ENCODE assay signal across 8 mouse cellular contexts in genomic region chr11:79805981-79806415, GRCm38 (mm10).
A peak's percentile ranks its signal among the peaks of the same experiment; 100 is the strongest.
DNase-seq lines count a peak whose midpoint lies in the region; ATAC-seq lines count a peak whose summit lies in the region.

No protein-coding gene starts in this region.

- H3K4me3 ChIP-seq in embryonic facial prominence, embryonic 14.5 days (ENCODE audit: low read depth, low read length): no peak overlapping the region
- no peak overlapping the region for H3K4me3 ChIP-seq in lung, embryonic 16.5 days (ENCODE audit: low read length)

- DNase-seq in adrenal gland, postnatal 10 days: peak; percentile 32
- no peak for DNase-seq in adrenal gland, adult 18-20 months (ENCODE audit: low spot score in 2 of 2)
- DNase-seq in embryonic facial prominence, embryonic 14.5 days (ENCODE audit: low spot score): peak; percentile 96
- peak; percentile 42 for DNase-seq in heart, postnatal 4 days
- no peak for DNase-seq in right cerebral cortex, adult 18-20 months
- DNase-seq in left cerebral cortex, postnatal 25 days (ENCODE audit: low spot score in 2 of 2): no peak

- no peaks in the 10 kb centered on the region for H3K27me3 ChIP-seq in embryonic facial prominence, embryonic 14.5 days (replicated peaks; ENCODE audit: control insufficient read depth, insufficient read depth, low read length)
- no peaks in the 10 kb centered on the region for H3K27me3 ChIP-seq in lung, embryonic 16.5 days (ENCODE audit: control insufficient read depth, insufficient read depth, low read depth, low read length)

- H3K9me3 ChIP-seq in embryonic facial prominence, embryonic 14.5 days (ENCODE audit: control insufficient read depth, low read length): no peaks in the 10 kb centered on the region
- peaks cover 5% of the 10 kb centered on the region for H3K9me3 ChIP-seq in lung, embryonic 16.5 days (ENCODE audit: control insufficient read depth, low read length)

- peak overlapping the region; percentile 86 for H3K27ac ChIP-seq in embryonic facial prominence, embryonic 14.5 days (replicated peaks; ENCODE audit: low read depth, low read length)
- peak overlapping the region; percentile 73 for H3K27ac ChIP-seq in lung, embryonic 16.5 days (ENCODE audit: low read length)

- H3K36me3 ChIP-seq in embryonic facial prominence, embryonic 14.5 days (ENCODE audit: control insufficient read depth, insufficient read depth, low read length): no peaks in the 10 kb centered on the region
- no peaks in the 10 kb centered on the region for H3K36me3 ChIP-seq in lung, embryonic 16.5 days (ENCODE audit: control insufficient read depth, insufficient read depth, low read length)

- H3K9ac ChIP-seq in embryonic facial prominence, embryonic 14.5 days (ENCODE audit: low read depth, low read length): no peak overlapping the region
- no peak overlapping the region for H3K9ac ChIP-seq in lung, embryonic 16.5 days (ENCODE audit: low read length)

- intact Hi-C loops in left cerebral cortex, postnatal 25 days (cut with DNase I): loop anchor here (5.0 kb wide), 1 partner anchor 86 kb away; no protein-coding TSS in a partner anchor

- peak; percentile 76 for ATAC-seq in embryonic facial prominence, embryonic 14.5 days (ENCODE audit: low read depth)
- peak; percentile 55 for ATAC-seq in lung, embryonic 16.5 days (ENCODE audit: low read depth)
- ATAC-seq in erythroid progenitor cell, adult 5-6 weeks (replicated peaks; ENCODE audit: low FRiP score, poor library complexity, severe bottlenecking): no peak

- 0 out of 2 replicates have a peak overlapping the region, but pooled peaks have one; percentile 37 for H3K4me2 ChIP-seq in embryonic facial prominence, embryonic 14.5 days (ENCODE audit: low read depth, low read length)
- no peak overlapping the region for H3K4me2 ChIP-seq in lung, embryonic 16.5 days (ENCODE audit: low read depth, low read length)

- peaks cover 45% of the 10 kb centered on the region for H3K4me1 ChIP-seq in embryonic facial prominence, embryonic 14.5 days (ENCODE audit: control insufficient read depth, insufficient read depth, low read length)
- peaks cover 35% of the 10 kb centered on the region for H3K4me1 ChIP-seq in lung, embryonic 16.5 days (replicated peaks; ENCODE audit: control insufficient read depth, insufficient read depth, low read length)

- WGBS in embryonic facial prominence, embryonic 14.5 days: 14% methylated on average over 10 of the region's 10 CpGs
- 34% methylated on average over 10 of the region's 10 CpGs for WGBS in lung, embryonic 16.5 days

Comparison
In these comparisons a context has a peak if more than half of its experiments do, and no peak if none do; other contexts are left out.
1. DNase-seq: peak in adrenal gland, postnatal 10 days (single experiment), embryonic facial prominence, embryonic 14.5 days (single experiment) and heart, postnatal 4 days (single experiment); none in adrenal gland, adult 18-20 months (0 of 2), right cerebral cortex, adult 18-20 months (single experiment) and left cerebral cortex, postnatal 25 days (0 of 2).